In the genomic region with DNA sequence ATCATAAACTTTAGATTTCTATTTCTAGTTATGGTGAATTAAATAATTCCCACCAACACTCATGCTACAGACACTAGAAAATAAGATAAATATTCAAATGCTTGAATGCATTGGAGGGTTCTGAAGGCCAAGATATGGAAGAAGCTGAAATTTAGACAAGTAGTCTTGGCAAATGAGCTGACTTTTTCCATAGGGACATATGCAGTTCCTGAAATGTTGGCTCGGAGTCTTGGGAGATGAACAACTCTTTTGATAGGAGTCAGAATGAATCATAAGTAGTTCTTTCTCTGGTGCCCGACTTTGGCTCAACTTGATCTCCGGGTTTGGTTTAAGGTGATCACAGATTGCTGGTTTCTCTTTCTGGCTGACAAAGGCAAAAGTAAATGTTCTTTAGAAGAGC, we compare ENCODE assay signal across 31 mouse cellular contexts.
A peak's percentile ranks its signal among the peaks of the same experiment; 100 is the strongest.
DNase-seq lines count a peak whose midpoint lies in the region; ATAC-seq and TF ChIP-seq lines count a peak whose summit lies in the region.
"Had no signal": no experiment of that assay in that cellular context is flagged by ENCODE, and none has a peak within 500 bp of the region (broad histone marks: within the 10 kb centered on the region; RNA-seq: fewer than 3 reads in every experiment).

No protein-coding gene starts in this region.

- TF ChIP-seq CTCF in brain, embryonic 14.5 days (IDR thresholded peaks at IDR 0.05; ENCODE audit: borderline replicate concordance, extremely low read depth, insufficient read depth, insufficient read length): no peak

- no peaks in the 10 kb centered on the region for H3K36me3 ChIP-seq in forebrain, embryonic 14.5 days (ENCODE audit: control insufficient read depth, insufficient read depth, low read length)
- no peaks in the 10 kb centered on the region for H3K36me3 ChIP-seq in forebrain, embryonic 13.5 days (ENCODE audit: poor library complexity, severe bottlenecking)
- H3K36me3 ChIP-seq: embryonic facial prominence, embryonic 15.5 days; forebrain, embryonic 15.5 days; G1E; heart, embryonic 10.5 days; heart, embryonic 13.5 days had no signal

- no peak for ATAC-seq in forebrain, embryonic 14.5 days
- no peak; the same call in 1 of the 2 replicates for ATAC-seq in forebrain, embryonic 13.5 days
- 0 out of 2 replicates have a peak, but pooled peaks have one; percentile 50 for ATAC-seq in frontal cortex, adult (ENCODE audit: low TSS enrichment)
- ATAC-seq: forebrain, embryonic 15.5 days; hindbrain, postnatal 0 days; inflammation-experienced regulatory T-cells, adult 6 months; intestine, embryonic 16.5 days; Patski had no signal

- H3K27me3 ChIP-seq in forebrain, embryonic 14.5 days (replicated peaks; ENCODE audit: control insufficient read depth, insufficient read depth, low read length): no peaks in the 10 kb centered on the region
- no peaks in the 10 kb centered on the region for H3K27me3 ChIP-seq in forebrain, embryonic 13.5 days
- H3K27me3 ChIP-seq: CH12.LX; embryonic facial prominence, embryonic 15.5 days; forebrain, embryonic 15.5 days; heart, embryonic 13.5 days; Patski had no signal

- no peaks in the 10 kb centered on the region for H3K9me3 ChIP-seq in forebrain, embryonic 14.5 days (replicated peaks; ENCODE audit: control insufficient read depth, low read length)
- no peaks in the 10 kb centered on the region for H3K9me3 ChIP-seq in forebrain, embryonic 13.5 days (replicated peaks)
- H3K9me3 ChIP-seq: embryonic facial prominence, embryonic 15.5 days; forebrain, embryonic 15.5 days; G1E; heart, embryonic 10.5 days; heart, embryonic 13.5 days had no signal

- no peaks in the 10 kb centered on the region for H3K4me1 ChIP-seq in forebrain, embryonic 14.5 days (ENCODE audit: control insufficient read depth, insufficient read depth, low read length)
- no peaks in the 10 kb centered on the region for H3K4me1 ChIP-seq in forebrain, embryonic 13.5 days
- H3K4me1 ChIP-seq: embryonic facial prominence, embryonic 15.5 days; forebrain, embryonic 15.5 days; heart, embryonic 10.5 days; heart, embryonic 13.5 days had no signal

- no peak overlapping the region for H3K4me3 ChIP-seq in forebrain, embryonic 14.5 days (ENCODE audit: low read depth, low read length)
- H3K4me3 ChIP-seq in forebrain, embryonic 13.5 days: no peak overlapping the region
- H3K4me3 ChIP-seq: embryonic facial prominence, embryonic 15.5 days; forebrain, embryonic 15.5 days; heart, adult 2 months; heart, embryonic 10.5 days; heart, embryonic 13.5 days had no signal

- H3K27ac ChIP-seq in forebrain, embryonic 14.5 days (ENCODE audit: low read depth, low read length): no peak overlapping the region
- H3K27ac ChIP-seq in forebrain, embryonic 13.5 days: no peak overlapping the region
- H3K27ac ChIP-seq: embryonic facial prominence, embryonic 15.5 days; forebrain, embryonic 15.5 days; heart, adult 2 months; heart, embryonic 10.5 days; heart, embryonic 13.5 days; hindbrain, embryonic 14.5 days; hindbrain, postnatal 0 days had no signal

- H3K4me2 ChIP-seq in forebrain, embryonic 14.5 days (ENCODE audit: low read length): no peak overlapping the region
- H3K4me2 ChIP-seq in forebrain, embryonic 13.5 days: no peak overlapping the region
- H3K4me2 ChIP-seq: embryonic facial prominence, embryonic 15.5 days; forebrain, embryonic 15.5 days; heart, embryonic 13.5 days; hindbrain, embryonic 14.5 days had no signal

- DNase-seq in forebrain, embryonic 14.5 days (ENCODE audit: low spot score): peak; percentile 13
- no peak for DNase-seq in frontal cortex, postnatal 10 days (ENCODE audit: low spot score in 2 of 2)
- peak; percentile 15 for DNase-seq in brain, embryonic 14.5 days (ENCODE audit: low read depth)
- DNase-seq in thymus, postnatal 0 days (ENCODE audit: low spot score): no peak
- DNase-seq: adrenal gland, postnatal 10 days; adrenal gland, postnatal 36 days; B cell, adult 2 months; cerebellum, adult 11-12 months; cerebellum, adult 8-10 months; cerebellum, postnatal 10 days; cerebellum, postnatal 36 days; embryo, embryonic 11 days; gastrocnemius, postnatal 10 days; gastrocnemius, postnatal 36 days; heart, adult 2 months; heart, postnatal 14 days; heart, postnatal 4 days; kidney, adult 18-20 months had no signal

- no peak for TF ChIP-seq POLR2A in brain, embryonic 14.5 days (IDR thresholded peaks at IDR 0.05; ENCODE audit: borderline replicate concordance, extremely low read depth, insufficient read depth, insufficient read length, poor library complexity, severe bottlenecking)

- H3K9ac ChIP-seq in forebrain, embryonic 14.5 days (ENCODE audit: low read length): no peak overlapping the region
- H3K9ac ChIP-seq in forebrain, embryonic 13.5 days: no peak overlapping the region
- H3K9ac ChIP-seq: embryonic facial prominence, embryonic 15.5 days; forebrain, embryonic 15.5 days; heart, embryonic 13.5 days; hindbrain, embryonic 14.5 days had no signal

- 86% methylated on average over 3 of the region's 3 CpGs for WGBS in forebrain, embryonic 14.5 days
- WGBS in forebrain, embryonic 13.5 days: 94% methylated on average over 3 of the region's 3 CpGs

Comparison
In these comparisons a context has a peak if more than half of its experiments do, and no peak if none do; other contexts are left out.
1. DNase-seq: peak in forebrain, embryonic 14.5 days (single experiment) and brain, embryonic 14.5 days (single experiment); none in frontal cortex, postnatal 10 days (0 of 2) and thymus, postnatal 0 days (single experiment).